Mouse (Mus musculus) heart, embryonic 13.5 days (tissue): ENCODE data around the gene Rrp12. TPM values are rescaled to one million over a fixed set of nuclear protein-coding genes. Genes with fewer than 3 reads are reported as not detected.
A peak's percentile ranks its signal among the peaks of the same experiment; 100 is the strongest.

ENCODE experiments used
- ATAC-seq: fragments of 200-750 bp; cut with Nextera tagmentation; 2 replicates; pipeline ENCODE4 v1.8.0; 2017; ENCODE audit warnings: moderate TSS enrichment; ENCODE audit not compliant: insufficient number of reproducible peaks, low FRiP score, low TSS enrichment; ENCODE audit errors: extremely low read depth
- H3K27ac ChIP-seq: fragments of 300-500 bp; sonication (generic); replicated peaks from 2 replicates; pipeline ENCODE4 v1.5.1; 2015; ENCODE audit warnings: moderate library complexity, mild to moderate bottlenecking, inconsistent platforms
- H3K27me3 ChIP-seq: fragments of 300-500 bp; sonication (generic); replicated peaks from 2 replicates; pipeline ENCODE4 v1.6.1; 2015; ENCODE audit warnings: mild to moderate bottlenecking, inconsistent platforms
- H3K36me3 ChIP-seq: fragments of 300-500 bp; sonication (generic); 2 replicates; pipeline ENCODE4 v1.6.1; 2015; ENCODE audit warnings: mild to moderate bottlenecking, inconsistent platforms
- H3K4me1 ChIP-seq: fragments of 300-500 bp; sonication (generic); 2 replicates; pipeline ENCODE4 v1.6.1; 2015; ENCODE audit warnings: inconsistent platforms
- H3K4me2 ChIP-seq: fragments of 300-500 bp; sonication (generic); 2 replicates; pipeline ENCODE4 v1.6.1; 2015; ENCODE audit warnings: inconsistent platforms, mild to moderate bottlenecking, moderate library complexity
- H3K4me3 ChIP-seq: fragments of 300-500 bp; sonication (generic); 2 replicates; pipeline ENCODE4 v1.5.1; 2015; ENCODE audit warnings: moderate library complexity, mild to moderate bottlenecking, inconsistent platforms
- H3K9ac ChIP-seq: fragments of 300-500 bp; sonication (generic); 2 replicates; pipeline ENCODE4 v1.6.1; 2015; ENCODE audit warnings: inconsistent platforms, mild to moderate bottlenecking, moderate library complexity
- H3K9me3 ChIP-seq: fragments of 300-500 bp; sonication (generic); 2 replicates; pipeline ENCODE4 v1.6.1; 2016; ENCODE audit warnings: inconsistent platforms
- WGBS: fragments of 180-500 bp; shearing (Covaris S2); methylation state at CpG from one replicate; pipeline ENCODE4 v1.1.7; 2015; ENCODE audit warnings: mixed read lengths; 5-methylcytosine and 5-hydroxymethylcytosine counted together
- polyA plus RNA-seq: library from polyadenylated mRNA; unstranded; fragments of >200 nt; fragmentation: Nextera tagmentation; extraction: Ambion mirVana; gene quantifications from 2 replicates; pipeline ENCODE4 v1.2.1, GENCODE M21; 2015

The Rrp12 gene
- polyA plus RNA-seq, 1 experiment from 2014 or later: 11.8 TPM

- Histone ChIP-seq H3K36me3 (no peaks in the 10 kb centered on the region), H3K27me3 (no peaks in the 10 kb centered on the region), H3K4me2 (peak overlapping the region; percentile 92), H3K4me1 (peaks cover 16% of the 10 kb centered on the region), H3K9ac (peak overlapping the region; percentile 85), H3K4me3 (peak overlapping the region; percentile 83), H3K27ac (peak overlapping the region; percentile 81; the same call in 1 of the 2 replicates), H3K9me3 (no peaks in the 10 kb centered on the region)
- ATAC-seq: no peak
- WGBS: 11% methylated on average over 21 of the region's 21 CpGs
Observed at GRCm38 (mm10) chr19:41846366-41847090, 49.4 kb downstream of the Rrp12 start.

DNA sequence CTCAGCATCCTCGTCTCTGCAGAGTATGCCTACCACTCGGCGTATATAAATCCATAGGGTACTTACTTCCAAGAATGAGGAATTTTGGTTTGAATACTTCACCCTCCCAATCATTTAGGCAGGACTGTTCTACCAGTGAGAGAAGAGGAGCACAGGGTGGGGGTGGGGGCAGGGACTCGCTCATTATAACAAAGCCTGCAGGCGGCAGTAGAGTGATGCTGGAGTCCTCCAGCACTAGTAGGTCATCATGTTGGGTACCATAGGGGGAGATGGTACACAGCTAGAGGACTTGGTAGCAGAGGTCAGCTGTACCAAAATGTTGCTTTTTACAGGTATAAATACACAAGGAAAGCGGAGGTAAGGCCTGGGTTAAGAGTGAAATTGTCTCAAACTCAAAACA lies 51.6 kb downstream of the Rrp12 start:
- no peaks in the 10 kb centered on the region for H3K9me3 ChIP-seq
- H3K27me3 ChIP-seq: no peaks in the 10 kb centered on the region
- H3K36me3 ChIP-seq: no peaks in the 10 kb centered on the region
- no peak for ATAC-seq
- no peak overlapping the region for H3K4me2 ChIP-seq
- H3K9ac ChIP-seq: no peak overlapping the region
- 76% methylated on average over 6 of the region's 6 CpGs for WGBS
- peaks cover 21% of the 10 kb centered on the region for H3K4me1 ChIP-seq
- H3K27ac ChIP-seq: no peak overlapping the region
- no peak overlapping the region for H3K4me3 ChIP-seq

DNA sequence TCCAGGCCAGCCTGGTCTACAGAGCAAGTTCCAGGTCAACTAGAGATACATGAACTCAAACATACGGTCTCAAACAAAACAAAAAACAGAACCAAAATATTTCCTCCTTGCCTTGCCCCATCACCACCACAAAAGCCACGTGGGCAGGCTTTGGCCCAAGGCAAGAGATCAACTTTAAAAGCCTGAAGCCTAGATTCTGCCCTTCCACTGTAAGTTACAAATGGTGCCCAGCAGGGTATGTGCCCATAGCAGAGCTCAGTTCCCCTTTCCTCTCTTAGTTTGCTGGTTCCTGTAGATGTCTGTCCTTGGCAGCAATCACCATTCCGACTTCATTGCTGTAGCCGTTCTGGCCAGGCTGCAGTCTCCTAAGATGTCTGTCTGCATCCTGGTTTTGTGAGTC lies 53.3 kb downstream of the Rrp12 start:
- WGBS: 78% methylated on average over 4 of the region's 4 CpGs
- Histone ChIP-seq H3K4me1 (peaks cover 35% of the 10 kb centered on the region), H3K27me3 (no peaks in the 10 kb centered on the region), H3K36me3 (no peaks in the 10 kb centered on the region), H3K9me3 (no peaks in the 10 kb centered on the region), H3K27ac (no peak overlapping the region), H3K4me2 (no peak overlapping the region), H3K9ac (no peak overlapping the region), H3K4me3 (no peak overlapping the region)
- ATAC-seq: no peak

DNA sequence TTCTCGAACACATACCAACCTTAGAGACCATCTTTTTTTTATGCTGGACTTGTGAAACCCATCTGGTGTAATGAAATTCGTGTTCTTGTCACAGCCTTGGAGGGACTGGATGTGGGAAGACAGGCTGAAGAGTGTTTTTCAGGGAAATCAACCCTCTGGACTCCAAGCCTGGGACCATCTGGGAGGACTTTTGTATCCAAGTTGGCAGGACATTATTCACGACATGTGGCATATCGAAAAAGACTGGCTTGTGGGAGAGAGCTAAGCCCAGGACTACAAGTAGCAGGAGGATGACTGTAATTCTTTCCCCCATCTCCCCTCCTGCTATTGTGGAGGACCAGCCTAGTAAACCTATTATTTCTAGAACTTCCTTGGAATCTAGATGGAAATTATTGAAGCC lies 53.8 kb downstream of the Rrp12 start:
- H3K9me3 ChIP-seq: no peaks in the 10 kb centered on the region
- no peak overlapping the region for H3K9ac ChIP-seq
- H3K36me3 ChIP-seq: no peaks in the 10 kb centered on the region
- peaks cover 40% of the 10 kb centered on the region for H3K4me1 ChIP-seq
- no peak overlapping the region for H3K27ac ChIP-seq
- no peak for ATAC-seq
- H3K4me2 ChIP-seq: no peak overlapping the region
- H3K4me3 ChIP-seq: no peak overlapping the region
- WGBS: 81% methylated on average over 4 of the region's 4 CpGs
- no peaks in the 10 kb centered on the region for H3K27me3 ChIP-seq

DNA sequence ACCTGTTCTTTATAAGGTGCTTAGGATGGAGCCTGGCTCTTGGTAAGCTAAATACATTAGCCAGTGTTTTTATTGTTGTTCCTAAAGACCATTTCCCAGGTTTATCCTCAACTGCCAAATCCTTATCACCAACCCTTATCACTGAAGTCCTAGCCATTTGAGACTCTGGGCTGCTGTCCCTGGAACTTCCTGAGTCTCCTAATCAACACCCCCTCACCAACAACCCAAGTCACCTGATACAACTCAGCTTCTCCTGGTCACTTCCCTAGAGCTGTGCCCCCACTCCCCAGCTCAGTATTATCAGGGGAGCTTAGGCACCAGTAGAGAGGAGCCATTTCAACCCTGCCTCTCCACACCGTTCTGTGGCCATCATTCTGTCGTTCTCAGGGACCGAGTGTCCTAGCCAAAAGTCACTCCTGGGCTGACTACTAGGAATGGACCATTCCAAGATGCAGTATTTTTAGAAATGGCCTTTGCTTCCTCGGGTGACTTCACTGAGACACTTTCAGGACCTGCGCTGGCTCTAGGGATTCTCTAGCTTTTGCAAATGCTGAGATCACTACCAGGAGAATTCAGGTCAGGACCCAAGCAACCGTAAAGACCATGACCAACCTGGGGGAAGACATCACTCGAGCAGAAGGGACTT lies 54.7 kb downstream of the Rrp12 start:
- Histone ChIP-seq H3K9me3 (no peaks in the 10 kb centered on the region), H3K27me3 (no peaks in the 10 kb centered on the region), H3K36me3 (no peaks in the 10 kb centered on the region), H3K4me2 (no peak overlapping the region), H3K27ac (no peak overlapping the region), H3K4me1 (peaks cover 45% of the 10 kb centered on the region), H3K9ac (no peak overlapping the region), H3K4me3 (no peak overlapping the region)
- WGBS: 31% methylated on average over 7 of the region's 7 CpGs
- ATAC-seq: no peak

GRCm38 (mm10) chr19:41839685-41840084 lies 56.3 kb downstream of the Rrp12 start:
- ATAC-seq: no peak
- 90% methylated on average over 3 of the region's 3 CpGs for WGBS
- H3K4me1 ChIP-seq: peaks cover 52% of the 10 kb centered on the region

DNA sequence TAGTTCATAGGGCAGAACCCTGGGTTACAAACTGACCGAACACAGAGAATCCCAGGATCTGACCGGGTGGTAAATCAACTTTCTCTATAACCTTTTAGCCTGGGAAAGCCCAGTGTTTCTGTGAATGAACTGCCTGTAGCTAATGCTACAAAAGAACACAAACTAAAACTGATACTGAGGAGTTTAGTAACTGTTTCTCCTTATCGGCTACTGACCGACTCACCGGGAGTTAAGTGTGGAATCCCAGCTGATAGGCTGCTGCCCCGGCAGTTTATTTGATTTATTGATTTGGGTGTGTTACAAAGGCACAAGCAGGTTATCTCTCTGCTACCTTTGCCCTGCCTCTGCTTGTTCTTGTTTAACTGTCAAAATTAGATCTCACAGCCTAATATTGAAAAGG lies 57.2 kb downstream of the Rrp12 start:
- no peaks in the 10 kb centered on the region for H3K9me3 ChIP-seq
- no peak overlapping the region for H3K27ac ChIP-seq
- H3K4me2 ChIP-seq: no peak overlapping the region
- no peak for ATAC-seq
- H3K4me1 ChIP-seq: peaks cover 52% of the 10 kb centered on the region
- WGBS: 36% methylated on average over 6 of the region's 6 CpGs
- H3K4me3 ChIP-seq: no peak overlapping the region
- no peaks in the 10 kb centered on the region for H3K36me3 ChIP-seq
- H3K9ac ChIP-seq: no peak overlapping the region
- H3K27me3 ChIP-seq: no peaks in the 10 kb centered on the region

More at GRCm38 (mm10) chr19:41839685-41840084, 56.3 kb downstream of the Rrp12 start:
- Histone ChIP-seq H3K4me2 (no peak overlapping the region), H3K27ac (no peak overlapping the region), H3K27me3 (no peaks in the 10 kb centered on the region), H3K4me3 (no peak overlapping the region), H3K9ac (no peak overlapping the region), H3K36me3 (no peaks in the 10 kb centered on the region), H3K9me3 (no peaks in the 10 kb centered on the region)

GRCm38 (mm10) chr19:41837917-41838261 lies 58.1 kb downstream of the Rrp12 start:
- no peak overlapping the region for H3K9ac ChIP-seq
- peaks cover 52% of the 10 kb centered on the region for H3K4me1 ChIP-seq
- H3K36me3 ChIP-seq: no peaks in the 10 kb centered on the region
- peak overlapping the region; percentile 55 for H3K27ac ChIP-seq
- ATAC-seq: no peak
- no peaks in the 10 kb centered on the region for H3K9me3 ChIP-seq
- WGBS: 25% methylated on average over 4 of the region's 4 CpGs
- peak overlapping the region; percentile 42 for H3K4me2 ChIP-seq
- H3K27me3 ChIP-seq: peaks cover 9% of the 10 kb centered on the region
- H3K4me3 ChIP-seq: no peak overlapping the region

- peak overlapping the region; percentile 42 for H3K4me2 ChIP-seq
- H3K4me1 ChIP-seq: peaks cover 52% of the 10 kb centered on the region
- H3K27me3 ChIP-seq: peaks cover 14% of the 10 kb centered on the region
- no peak overlapping the region for H3K9ac ChIP-seq
- peak overlapping the region; percentile 55 for H3K27ac ChIP-seq
- ATAC-seq: no peak
- H3K9me3 ChIP-seq: no peaks in the 10 kb centered on the region
- 17% methylated on average over 9 of the region's 9 CpGs for WGBS
- no peak overlapping the region for H3K4me3 ChIP-seq
- no peaks in the 10 kb centered on the region for H3K36me3 ChIP-seq
Observed at GRCm38 (mm10) chr19:41837194-41837916, 58.6 kb downstream of the Rrp12 start.

- peaks cover 58% of the 10 kb centered on the region for H3K4me1 ChIP-seq
- H3K27ac ChIP-seq: peak overlapping the region; percentile 55
- H3K9ac ChIP-seq: no peak overlapping the region
- peak overlapping the region; percentile 58 for H3K4me2 ChIP-seq
- 49% methylated on average over 3 of the region's 3 CpGs for WGBS
- H3K27me3 ChIP-seq: peaks cover 21% of the 10 kb centered on the region
- H3K36me3 ChIP-seq: no peaks in the 10 kb centered on the region
- no peaks in the 10 kb centered on the region for H3K9me3 ChIP-seq
- ATAC-seq: no peak
- no peak overlapping the region for H3K4me3 ChIP-seq
Observed at GRCm38 (mm10) chr19:41836719-41837118, 59.3 kb downstream of the Rrp12 start.

DNA sequence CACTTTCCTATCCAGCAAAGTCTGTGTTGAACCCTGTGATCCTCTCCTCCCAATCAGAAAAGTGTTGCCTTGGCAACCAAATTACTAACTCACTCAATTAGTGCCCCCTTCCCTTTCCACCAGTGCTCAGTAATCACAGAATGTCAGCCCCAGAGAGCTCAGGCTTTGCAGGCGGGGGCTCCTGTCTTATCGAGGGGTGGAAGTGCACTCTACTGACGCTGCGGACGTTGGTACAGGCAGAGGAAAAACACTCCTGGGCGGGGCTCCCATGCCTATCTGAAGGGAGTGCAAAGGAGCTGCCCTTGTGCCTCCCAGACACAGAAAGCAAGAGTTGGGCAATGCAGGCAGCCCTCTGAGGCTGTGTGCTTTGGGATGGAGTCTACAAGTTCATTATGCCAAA lies 60.2 kb downstream of the Rrp12 start:
- H3K27ac ChIP-seq: peak overlapping the region; percentile 55
- peaks cover 24% of the 10 kb centered on the region for H3K27me3 ChIP-seq
- H3K9me3 ChIP-seq: no peaks in the 10 kb centered on the region
- H3K4me1 ChIP-seq: peaks cover 56% of the 10 kb centered on the region
- H3K4me3 ChIP-seq: peak overlapping the region; percentile 17
- peak; percentile 67 for ATAC-seq
- H3K9ac ChIP-seq: peak overlapping the region; percentile 3; the same call in 1 of the 2 replicates
- WGBS: under 1% methylated on average over 6 of the region's 6 CpGs
- no peaks in the 10 kb centered on the region for H3K36me3 ChIP-seq
- peak overlapping the region; percentile 58 for H3K4me2 ChIP-seq
